Mouse (Mus musculus): Measurements from ENCODE around the gene Lyz2.

GRCm38 (mm10) chr10:117330521-117330920, 48.4 kb upstream of the Lyz2 start:
- TF ChIP-seq CTCF (conservative IDR thresholded peaks at IDR 0.05; ENCODE audit: low read length) (peak; percentile 56), NANOG (IDR thresholded peaks at IDR 0.05; ENCODE audit: borderline replicate concordance, low read length) (no peak)

All from E14TG2a.4 (cell line).